Mouse (Mus musculus): ENCODE data around the gene Scfd2.

DNA sequence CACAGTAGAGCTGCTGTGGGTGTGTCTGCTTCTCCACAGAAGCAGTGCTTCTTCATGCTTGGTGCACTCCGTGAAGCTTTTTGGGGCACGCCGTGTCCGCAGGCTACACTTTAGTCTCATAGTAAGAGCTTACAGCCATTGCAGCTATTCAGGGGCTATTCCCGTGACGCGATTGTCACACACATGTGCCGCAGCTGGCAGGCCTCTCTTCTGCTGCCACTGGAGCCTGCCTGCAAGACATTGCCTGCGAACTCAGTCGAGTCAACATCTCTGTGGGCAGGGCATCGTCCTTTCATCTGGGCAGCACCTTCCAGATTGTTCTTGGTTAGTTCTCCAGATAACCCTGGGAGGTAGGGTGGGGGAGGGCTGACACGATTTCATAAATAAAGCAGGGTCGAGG lies 331.8 kb downstream of the Scfd2 start:
- TF ChIP-seq CTCF (IDR thresholded peaks at IDR 0.05; ENCODE audit: insufficient read depth, low read length) (no peak), POLR2A (IDR thresholded peaks at IDR 0.05; ENCODE audit: borderline replicate concordance, extremely low read depth, low read depth, low read length) (no peak)
